Mouse (Mus musculus): Measurements from ENCODE around the gene Rhog. TPM values are rescaled to one million over a fixed set of nuclear protein-coding genes. Genes with fewer than 3 reads are reported as not detected.

Rhog gene
- polyA plus RNA-seq, 1 experiment from 2014 or later: 59.6 TPM

DNA sequence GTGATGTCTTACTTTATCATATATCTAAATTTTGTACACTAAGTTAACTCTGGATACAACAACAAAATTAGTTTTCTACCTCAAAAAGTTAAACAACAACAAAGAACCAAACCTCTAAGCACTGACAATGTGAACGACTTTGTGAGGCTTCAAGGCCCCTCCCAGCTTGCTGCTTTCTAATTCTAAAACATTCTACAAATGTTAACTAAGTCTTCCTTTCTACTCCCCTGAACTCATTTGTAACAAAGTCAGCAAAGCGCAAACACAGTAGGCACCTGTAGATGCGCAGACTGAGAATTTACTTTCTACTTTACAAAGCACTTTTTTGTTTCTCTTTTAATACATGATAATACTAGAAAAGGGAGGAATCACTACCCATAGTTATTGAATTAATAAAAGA, 55.3 kb downstream of the Rhog start:
- Histone ChIP-seq H3K9me3 (replicated peaks; ENCODE audit: control insufficient read depth, low read length) (no peaks in the 10 kb centered on the region), H3K36me3 (ENCODE audit: control insufficient read depth, insufficient read depth) (peaks cover 3% of the 10 kb centered on the region; the same call in 1 of the 2 replicates), H3K27me3 (ENCODE audit: control insufficient read depth, insufficient read depth, low read length) (no peaks in the 10 kb centered on the region), H3K4me2 (ENCODE audit: low read depth, low read length) (no peak overlapping the region), H3K27ac (ENCODE audit: low read length) (no peak overlapping the region), H3K9ac (ENCODE audit: low read length) (no peak overlapping the region), H3K4me1 (ENCODE audit: control insufficient read depth, insufficient read depth, low read length) (peaks cover 4% of the 10 kb centered on the region), H3K4me3 (ENCODE audit: low read length) (no peak overlapping the region)
- ATAC-seq (replicated peaks; ENCODE audit: extremely low read depth, insufficient read depth, low FRiP score): no peak
- WGBS: 79% methylated on average over 3 of the region's 3 CpGs

DNA sequence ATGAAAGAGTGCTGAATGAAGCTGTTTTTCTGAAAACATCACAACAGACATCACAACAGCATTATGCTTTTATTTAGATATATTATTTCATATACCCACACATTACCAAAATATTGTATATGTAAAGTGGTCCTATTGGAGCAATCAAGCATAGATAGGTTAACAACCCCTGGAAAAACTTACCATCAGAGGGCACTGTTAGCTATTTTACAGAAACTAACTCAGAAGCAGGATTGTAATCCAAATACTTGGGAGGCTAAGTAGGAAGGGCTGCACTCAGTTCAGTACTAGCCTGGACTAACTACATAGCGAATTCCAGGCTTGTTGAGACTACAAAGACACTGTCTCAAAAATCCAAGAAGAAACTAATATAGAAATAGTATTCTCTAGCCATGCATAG, 63.5 kb downstream of the Rhog start:
- Histone ChIP-seq H3K4me1 (ENCODE audit: control insufficient read depth, insufficient read depth, low read length) (no peaks in the 10 kb centered on the region), H3K27ac (ENCODE audit: low read length) (no peak overlapping the region), H3K4me3 (ENCODE audit: low read length) (no peak overlapping the region), H3K27me3 (ENCODE audit: control insufficient read depth, insufficient read depth, low read length) (no peaks in the 10 kb centered on the region), H3K36me3 (ENCODE audit: control insufficient read depth, insufficient read depth) (peaks cover 29% of the 10 kb centered on the region), H3K9me3 (replicated peaks; ENCODE audit: control insufficient read depth, low read length) (no peaks in the 10 kb centered on the region), H3K4me2 (ENCODE audit: low read depth, low read length) (no peak overlapping the region), H3K9ac (ENCODE audit: low read length) (no peak overlapping the region)
- WGBS: 100% methylated on average over 1 of the region's 1 CpGs
- no peak for ATAC-seq (replicated peaks; ENCODE audit: extremely low read depth, insufficient read depth, low FRiP score)

Other genes with a start within 250 kb of the Rhog start
- gene Il18bp, start 237.4 kb downstream of the Rhog start, polyA plus RNA-seq (2015; fragmentation: Nextera tagmentation; extraction: Ambion mirVana): 1.9 and 3.2 TPM in 2 replicates
- gene Rnf121, start 190.6 kb downstream of the Rhog start, polyA plus RNA-seq (2015; fragmentation: Nextera tagmentation; extraction: Ambion mirVana): 16.5 and 17.3 TPM in 2 replicates
- gene Xndc1, start 190.5 kb downstream of the Rhog start, polyA plus RNA-seq (2015; fragmentation: Nextera tagmentation; extraction: Ambion mirVana): 19.6 and 21.6 TPM in 2 replicates
- gene Xntrpc, start 190.3 kb downstream of the Rhog start, polyA plus RNA-seq (2015; fragmentation: Nextera tagmentation; extraction: Ambion mirVana): 0.80 and 0.95 TPM in 2 replicates
- 0.12 and 0.17 TPM in 2 replicates for gene Trpc2, start 172.9 kb downstream of the Rhog start, polyA plus RNA-seq (2015; fragmentation: Nextera tagmentation; extraction: Ambion mirVana)
- 3.1 and 5.0 TPM in 2 replicates for gene Art1, start 154.3 kb downstream of the Rhog start, polyA plus RNA-seq (2015; fragmentation: Nextera tagmentation; extraction: Ambion mirVana)
- gene Art5, start 146.6 kb downstream of the Rhog start, polyA plus RNA-seq (2015; fragmentation: Nextera tagmentation; extraction: Ambion mirVana): 1.4 and 1.9 TPM in 2 replicates
- 0.24 TPM in 1 of 2 replicates, not detected in the other for gene Chrna10, start 139.2 kb downstream of the Rhog start, polyA plus RNA-seq (2015; fragmentation: Nextera tagmentation; extraction: Ambion mirVana)
- gene Nup98, start 45.9 kb downstream of the Rhog start, polyA plus RNA-seq (2015; fragmentation: Nextera tagmentation; extraction: Ambion mirVana): 20.7 and 20.8 TPM in 2 replicates
- 56.4 and 61.6 TPM in 2 replicates for gene Pgap2, start 45.8 kb downstream of the Rhog start, polyA plus RNA-seq (2015; fragmentation: Nextera tagmentation; extraction: Ambion mirVana)
- gene Stim1, start 11.8 kb upstream of the Rhog start, polyA plus RNA-seq (2015; fragmentation: Nextera tagmentation; extraction: Ambion mirVana): 16.2 and 18.5 TPM in 2 replicates
- gene Rrm1, start 185.6 kb upstream of the Rhog start, polyA plus RNA-seq (2015; fragmentation: Nextera tagmentation; extraction: Ambion mirVana): 131 and 138 TPM in 2 replicates
- gene Olfr543, start 225.6 kb upstream of the Rhog start, polyA plus RNA-seq (2015; fragmentation: Nextera tagmentation; extraction: Ambion mirVana): 0.12 and 0.17 TPM in 2 replicates
- gene Olfr544, start 232.3 kb upstream of the Rhog start, polyA plus RNA-seq (2015; fragmentation: Nextera tagmentation; extraction: Ambion mirVana): 0.04 TPM in 1 of 2 replicates, not detected in the other
- gene Olfr545, start 243.5 kb upstream of the Rhog start, polyA plus RNA-seq (2015; fragmentation: Nextera tagmentation; extraction: Ambion mirVana): not detected in 2 replicates